Mouse (Mus musculus) kidney, postnatal 36 days (tissue): ENCODE measurements around the gene Robo1.

Experiments used
- DNase-seq, 2 experiments: peaks; one replicate each; pipeline ENCODE4 v3.0.0; 2021 to 2022; ENCODE audit warnings: mixed read lengths in 2 of 2

Gene Robo1

DNA sequence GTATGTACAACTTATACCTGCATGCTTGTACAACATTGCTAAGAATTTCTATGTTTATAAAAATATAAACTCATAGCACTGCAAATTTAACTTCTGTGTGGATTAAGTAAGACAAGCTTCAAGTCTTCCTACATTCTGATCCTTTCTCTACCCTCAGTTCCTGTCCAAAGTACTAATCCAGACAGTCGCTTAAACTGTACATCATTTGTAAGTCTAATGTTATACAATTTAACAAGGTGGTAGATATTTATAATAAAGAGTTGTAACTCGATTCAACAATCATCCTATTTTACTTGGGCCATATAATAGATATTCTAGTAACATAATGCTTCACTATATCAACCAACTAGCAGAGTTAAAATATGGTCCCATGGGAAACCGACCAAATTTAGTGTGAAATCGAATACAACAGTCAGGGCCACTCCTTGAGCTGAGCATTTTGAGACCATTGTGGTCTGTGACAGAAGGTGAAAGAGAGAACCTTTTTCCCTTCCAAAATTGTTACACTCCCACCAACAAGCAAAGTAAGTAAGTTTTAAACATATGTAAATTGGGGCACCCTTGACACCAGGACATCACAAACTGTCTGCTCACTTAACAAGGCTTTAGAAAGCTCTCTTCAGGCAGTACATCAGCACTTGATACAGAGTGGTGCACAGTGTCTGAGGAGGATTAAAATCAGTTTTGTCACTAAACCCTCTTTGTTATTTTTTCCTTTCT, 295.5 kb downstream of the Robo1 start:
- DNase-seq, result no peak

- DNase-seq, result peak; percentile 56 to 86
These were observed 297.0 kb downstream of the Robo1 start for GRCm38 (mm10) chr16:72605066-72605465.

GRCm38 (mm10) chr16:72610661-72611112, 302.6 kb downstream of the Robo1 start:
- DNase-seq, result no peak

DNA sequence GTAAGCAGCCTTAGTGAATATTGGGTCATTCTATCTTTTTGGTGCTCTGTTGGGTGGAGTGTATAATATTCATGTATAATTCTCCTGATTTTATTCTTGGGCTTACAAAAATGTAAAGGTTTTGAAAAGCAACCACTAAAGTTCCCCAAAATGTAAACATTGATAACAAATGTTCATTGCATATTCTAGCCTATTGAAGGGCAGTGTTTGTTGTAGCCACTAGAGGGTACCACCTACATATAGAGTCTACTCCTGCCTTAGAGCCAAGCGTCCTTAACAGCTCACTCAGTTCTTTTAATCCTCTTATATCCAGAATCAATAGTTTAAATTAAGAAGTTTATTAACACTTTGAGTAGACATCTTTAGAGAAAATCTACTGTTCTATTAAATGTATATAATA, 306.8 kb downstream of the Robo1 start:
- DNase-seq, result no peak

- no peak for DNase-seq
These were observed 307.3 kb downstream of the Robo1 start for GRCm38 (mm10) chr16:72615360-72615759.

GRCm38 (mm10) chr16:72622371-72622770, 314.3 kb downstream of the Robo1 start:
- no peak for DNase-seq

GRCm38 (mm10) chr16:72622868-72623267, 314.8 kb downstream of the Robo1 start:
- DNase-seq, result no peak

GRCm38 (mm10) chr16:72633846-72634245, 325.7 kb downstream of the Robo1 start:
- DNase-seq, result no peak

- DNase-seq, result no peak
These were observed 331.3 kb downstream of the Robo1 start for GRCm38 (mm10) chr16:72639332-72639940.

DNA sequence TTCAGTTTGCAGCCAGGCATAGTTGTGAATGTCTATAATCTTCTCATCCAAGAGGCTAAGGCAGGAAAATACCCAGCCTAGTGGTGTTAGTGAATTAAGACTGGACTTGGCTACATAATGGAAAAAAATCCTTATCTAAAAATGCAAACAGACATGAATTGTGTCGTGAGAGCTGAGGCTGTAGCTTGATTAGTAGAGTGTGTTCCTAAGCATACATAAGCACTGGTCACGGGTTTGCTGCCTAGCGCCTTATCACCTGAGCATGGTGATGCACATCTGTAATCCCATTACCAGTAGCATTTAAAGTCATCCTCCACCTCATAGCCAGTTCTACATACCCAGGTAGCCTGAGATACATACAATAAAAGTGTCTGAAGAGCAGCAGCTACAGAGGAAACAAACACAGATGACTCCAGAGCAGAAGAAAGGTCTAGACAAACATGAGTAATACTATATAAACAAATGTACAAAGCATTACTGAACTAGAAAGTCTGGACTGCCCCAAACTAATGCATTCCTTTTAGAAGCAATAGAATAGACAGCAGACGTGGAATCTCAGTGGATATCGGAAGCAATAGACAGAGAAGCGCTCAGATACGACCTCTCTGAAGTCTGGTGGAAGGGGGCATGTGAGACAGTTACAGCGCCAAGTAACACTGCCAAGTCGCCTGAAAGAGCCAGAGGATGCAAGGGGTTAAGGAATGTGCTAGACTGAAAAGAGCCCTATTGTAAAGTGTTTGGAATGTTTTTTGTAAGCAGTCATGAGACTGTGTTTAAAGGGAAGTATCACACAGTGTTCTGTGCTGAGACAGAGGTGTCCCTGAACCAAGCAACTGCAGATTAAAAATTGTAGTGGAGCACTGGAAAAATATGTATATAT, 333.1 kb downstream of the Robo1 start:
- DNase-seq, result no peak

DNA sequence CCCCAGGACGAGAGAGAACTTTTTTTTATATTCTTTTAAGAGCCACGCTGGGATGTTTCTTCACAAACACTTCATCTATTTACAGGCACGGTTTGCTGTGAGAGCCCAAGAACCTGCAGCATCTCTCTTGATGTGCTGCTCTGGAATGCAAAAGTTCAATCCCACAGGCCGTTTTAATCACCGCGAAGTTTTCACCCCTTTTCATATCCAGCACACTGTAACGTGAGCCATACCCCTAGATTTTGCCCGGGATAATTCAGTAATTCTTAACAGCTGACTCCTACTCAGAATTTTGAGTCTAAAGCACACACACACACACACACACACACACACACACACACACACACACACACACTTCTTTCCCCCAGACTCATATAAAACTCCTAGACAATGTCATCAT, 337.8 kb downstream of the Robo1 start:
- no peak for DNase-seq

DNA sequence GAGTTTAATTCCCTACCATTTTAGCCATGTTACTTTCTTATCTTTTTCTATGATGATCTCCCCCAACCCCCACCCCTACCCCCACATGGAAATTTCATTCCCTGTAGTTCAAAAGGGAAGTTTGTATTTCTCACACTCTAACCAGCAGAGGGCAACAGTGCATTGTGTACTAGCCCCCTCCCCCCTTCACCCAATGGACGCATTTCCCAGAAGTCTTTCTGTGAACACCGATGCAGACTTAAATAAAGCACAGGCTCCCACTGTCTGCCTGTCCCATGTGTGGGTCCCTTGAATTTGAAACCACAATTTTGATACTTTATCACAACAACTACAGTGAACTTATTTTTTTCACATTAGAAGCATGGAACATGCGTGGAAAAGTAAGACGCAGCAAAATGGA, 341.2 kb downstream of the Robo1 start:
- DNase-seq, result peak; percentile 52 to 55

DNA sequence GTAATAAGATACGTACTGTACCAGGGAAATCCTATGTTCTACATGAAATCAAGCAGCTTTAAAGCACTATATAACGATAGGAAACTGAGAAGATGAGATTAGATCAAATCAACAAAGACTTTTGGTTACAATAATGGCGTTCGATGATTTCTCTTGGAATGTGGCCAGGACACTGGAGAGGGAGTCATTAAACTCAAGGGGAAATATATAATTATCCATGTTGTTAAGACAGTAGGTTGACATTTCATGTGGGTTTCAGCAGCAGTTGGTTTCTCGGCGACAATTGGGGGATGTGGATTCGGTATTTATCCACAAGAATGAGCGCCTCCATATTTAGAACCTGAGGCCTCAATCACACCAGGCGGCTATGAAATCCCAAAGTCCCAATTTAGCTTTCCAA, 347.3 kb downstream of the Robo1 start:
- no peak for DNase-seq

GRCm38 (mm10) chr16:72662837-72663350, 354.8 kb downstream of the Robo1 start:
- DNase-seq, result peak; percentile 33 to 57

- peak; percentile 7 to 45 for DNase-seq
These were observed 355.5 kb downstream of the Robo1 start for GRCm38 (mm10) chr16:72663351-72664232.

- DNase-seq, result peak in 1 of 2 experiments; percentile 11
These were observed 356.1 kb downstream of the Robo1 start for GRCm38 (mm10) chr16:72664233-72664613.

- DNase-seq, result no peak
These were observed 356.7 kb downstream of the Robo1 start for GRCm38 (mm10) chr16:72664806-72665205.

DNA sequence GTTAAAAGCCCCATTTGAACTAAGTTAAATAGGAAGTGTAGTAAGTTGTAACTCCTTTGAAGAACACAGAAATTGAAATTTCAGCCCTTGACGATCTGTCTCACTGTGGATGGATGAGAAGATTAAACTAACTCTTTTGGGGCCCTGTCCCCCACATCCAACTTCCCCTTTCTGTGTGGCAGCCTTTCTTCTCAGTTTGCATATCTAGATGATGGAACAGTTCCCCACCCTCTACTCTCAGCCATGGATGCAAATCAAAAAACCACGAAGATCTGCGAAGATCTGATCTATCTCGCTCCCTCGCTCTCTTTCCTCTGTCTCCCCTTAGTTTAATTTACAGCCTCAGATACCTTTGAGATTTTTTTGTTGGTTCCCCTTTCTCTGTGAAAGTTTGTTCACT, 357.3 kb downstream of the Robo1 start:
- DNase-seq, result no peak

GRCm38 (mm10) chr16:72670240-72671038, 362.3 kb downstream of the Robo1 start:
- no peak for DNase-seq

GRCm38 (mm10) chr16:72677234-72677633, 369.1 kb downstream of the Robo1 start:
- DNase-seq, result no peak

DNA sequence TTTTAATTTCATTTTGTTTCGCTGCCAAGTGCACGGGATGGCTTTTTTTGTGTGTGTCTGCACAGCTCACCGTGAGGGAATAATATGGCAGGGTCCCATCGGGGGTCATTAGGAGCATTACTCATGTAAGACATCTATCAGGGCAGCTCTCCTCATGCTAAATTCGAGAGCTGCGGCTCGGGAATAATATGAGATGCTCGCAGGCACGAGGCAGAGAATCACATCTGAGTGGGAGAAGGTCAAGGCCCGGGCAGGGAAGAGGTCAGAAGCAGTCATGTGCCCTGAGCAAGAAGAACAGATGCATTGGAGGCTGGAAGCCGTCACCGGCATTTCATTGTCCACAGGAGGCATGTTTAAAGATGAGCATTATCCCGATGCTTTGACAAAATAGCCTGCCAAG, 370.3 kb downstream of the Robo1 start:
- DNase-seq, result no peak
